In genomic region chr2:91079026-91079384, GRCm38 (mm10) we compare ENCODE assay signal across 9 mouse cellular contexts. TPM values are rescaled to one million over a fixed set of nuclear protein-coding genes. Genes with fewer than 3 reads are reported as not detected.
DNase-seq lines count a peak whose midpoint lies in the region; ATAC-seq and TF ChIP-seq lines count a peak whose summit lies in the region.
"Had no signal": no experiment of that assay in that cellular context is flagged by ENCODE, and none has a peak within 500 bp of the region (broad histone marks: within the 10 kb centered on the region; RNA-seq: fewer than 3 reads in every experiment).

No protein-coding gene starts in this region.

- H3K36me3 ChIP-seq in heart, embryonic 11.5 days (ENCODE audit: control insufficient read depth, insufficient read depth, low read length): no peaks in the 10 kb centered on the region
- H3K36me3 ChIP-seq in CH12.LX (replicated peaks in 1 of 2; ENCODE audit: control insufficient read depth in 1 of 2, insufficient read depth in 1 of 2, low read length in 1 of 2): no peaks in the 10 kb centered on the region
- no peaks in the 10 kb centered on the region for H3K36me3 ChIP-seq in forebrain, embryonic 13.5 days (ENCODE audit: poor library complexity, severe bottlenecking)
- no peaks in the 10 kb centered on the region for H3K36me3 ChIP-seq in liver, embryonic 14.5 days (replicated peaks; ENCODE audit: control insufficient read depth, insufficient read depth, low read depth)

- no peaks in the 10 kb centered on the region for H3K79me2 ChIP-seq in CH12.LX (replicated peaks; ENCODE audit: control insufficient read depth, extremely low read depth, insufficient read depth, poor library complexity, severe bottlenecking)

- TF ChIP-seq POLR2A in CH12.LX (IDR thresholded peaks at IDR 0.05; ENCODE audit: low read depth, low read length): no peak; the same call in 1 of the 2 replicates

- TF ChIP-seq CTCF in CH12.LX (conservative IDR thresholded peaks at IDR 0.05 in 1 of 2, IDR thresholded peaks at IDR 0.05 in 1 of 2; ENCODE audit: low read depth in 2 of 2, low read length in 2 of 2): no peak
- TF ChIP-seq CTCF in liver, embryonic 14.5 days (IDR thresholded peaks at IDR 0.05; ENCODE audit: low read depth): no peak

- no peak for TF ChIP-seq EP300 in CH12.LX (IDR thresholded peaks at IDR 0.05; ENCODE audit: low read length)
- TF ChIP-seq EP300 in liver, embryonic 14.5 days (IDR thresholded peaks at IDR 0.05; ENCODE audit: low read depth): no peak

- WGBS in heart, embryonic 11.5 days (ENCODE audit: insufficient replicate concordance): 22% methylated on average over 5 of the region's 5 CpGs
- WGBS in forebrain, embryonic 13.5 days: 36% methylated on average over 5 of the region's 5 CpGs
- WGBS in liver, embryonic 14.5 days (ENCODE audit: insufficient replicate concordance): 22% methylated on average over 5 of the region's 5 CpGs

- DNase-seq in heart, postnatal 4 days: no peak
- no peak for DNase-seq in CH12.LX (ENCODE audit: extremely low read depth)
- no peak for DNase-seq in liver, embryonic 14.5 days (ENCODE audit: low read depth in 3 of 3, low spot score in 3 of 3)
- DNase-seq in layer of hippocampus, adult 9-11 months: no peak
- DNase-seq in kidney, postnatal 10 days: no peak
- DNase-seq: cerebellum, adult 8-10 months had no signal

- dilution Hi-C loops in CH12.LX (cut with MboI; ENCODE audit: extremely low pct_ligation_motif_present, extremely low pct_unique_long_range_greater_than_20kb, low sequenced_read_pairs): no loop called here

- ATAC-seq in heart, embryonic 11.5 days (replicated peaks; ENCODE audit: insufficient number of reproducible peaks, low FRiP score, low TSS enrichment): no peak
- ATAC-seq in forebrain, embryonic 13.5 days: no peak
- no peak for ATAC-seq in liver, embryonic 14.5 days (ENCODE audit: insufficient read depth)
- ATAC-seq in CD4-positive, CD25-positive, alpha-beta regulatory T cell, adult 4 months: no peak

- no peak overlapping the region for H3K27ac ChIP-seq in heart, embryonic 11.5 days (ENCODE audit: low read depth, low read length)
- H3K27ac ChIP-seq in CH12.LX (ENCODE audit: insufficient read depth, low read depth): no peak overlapping the region
- no peak overlapping the region for H3K27ac ChIP-seq in forebrain, embryonic 13.5 days
- H3K27ac ChIP-seq in liver, embryonic 14.5 days: no peak overlapping the region

- TF ChIP-seq RAD21 in CH12.LX (IDR thresholded peaks at IDR 0.05; ENCODE audit: low read depth, low read length): no peak

- peak overlapping the region; percentile 51 for H3K4me3 ChIP-seq in heart, embryonic 11.5 days (ENCODE audit: low read depth, low read length)
- H3K4me3 ChIP-seq in CH12.LX (replicated peaks in 1 of 3; ENCODE audit: low read depth in 2 of 3, low read length in 2 of 3, poor library complexity in 1 of 3): peak overlapping the region; percentile 17 to 49 (median 45)
- H3K4me3 ChIP-seq in forebrain, embryonic 13.5 days: peak overlapping the region; percentile 49
- H3K4me3 ChIP-seq in liver, embryonic 14.5 days (ENCODE audit: insufficient read depth in 1 of 2, low read depth in 2 of 2, low read length in 2 of 2): peak overlapping the region; percentile 41 to 48

- peak overlapping the region; percentile 79 for H3K9ac ChIP-seq in heart, embryonic 11.5 days (ENCODE audit: low read depth, low read length)
- peak overlapping the region; percentile 26 for H3K9ac ChIP-seq in CH12.LX (ENCODE audit: insufficient read depth, low read depth)
- H3K9ac ChIP-seq in forebrain, embryonic 13.5 days: peak overlapping the region; percentile 73
- H3K9ac ChIP-seq in liver, embryonic 14.5 days (replicated peaks): peak overlapping the region; percentile 34

- H3K4me2 ChIP-seq in heart, embryonic 11.5 days: peak overlapping the region; percentile 81
- H3K4me2 ChIP-seq in CH12.LX (ENCODE audit: insufficient read depth, low read depth, poor library complexity, severe bottlenecking): peak overlapping the region; percentile 72
- H3K4me2 ChIP-seq in forebrain, embryonic 13.5 days: peak overlapping the region; percentile 87
- peak overlapping the region; percentile 69 for H3K4me2 ChIP-seq in liver, embryonic 14.5 days (ENCODE audit: low read depth)

- H3K4me1 ChIP-seq in heart, embryonic 11.5 days (ENCODE audit: control insufficient read depth, insufficient read depth, low read length): peaks cover 6% of the 10 kb centered on the region
- H3K4me1 ChIP-seq in CH12.LX (ENCODE audit: control insufficient read depth in 1 of 2, insufficient read depth in 2 of 2): peaks cover 29 to 55% of the 10 kb centered on the region in 2 experiments
- peaks cover 14% of the 10 kb centered on the region for H3K4me1 ChIP-seq in forebrain, embryonic 13.5 days
- H3K4me1 ChIP-seq in liver, embryonic 14.5 days (replicated peaks; ENCODE audit: control insufficient read depth in 2 of 2, insufficient read depth in 2 of 2, low read length in 1 of 2): peaks cover 2 to 11% of the 10 kb centered on the region in 2 experiments; a peak in 1 of 4 replicates

- in situ Hi-C loops in CH12.LX (cut with MboI; ENCODE audit: low pct_ligation_motif_present, low pct_unique_long_range_greater_than_20kb, low sequenced_read_pairs): no loop called here

- H3K27me3 ChIP-seq in heart, embryonic 11.5 days (ENCODE audit: control insufficient read depth, insufficient read depth, low read length): no peaks in the 10 kb centered on the region
- H3K27me3 ChIP-seq in CH12.LX (replicated peaks): no peaks in the 10 kb centered on the region
- 0 out of 2 replicates have a peak, but pooled peaks cover 5% of the 10 kb centered on the region for H3K27me3 ChIP-seq in forebrain, embryonic 13.5 days
- no peaks in the 10 kb centered on the region for H3K27me3 ChIP-seq in liver, embryonic 14.5 days (ENCODE audit: control insufficient read depth, insufficient read depth, low read length)

- H3K9me3 ChIP-seq in heart, embryonic 11.5 days (replicated peaks; ENCODE audit: control insufficient read depth, low read length): no peaks in the 10 kb centered on the region
- H3K9me3 ChIP-seq in CH12.LX (replicated peaks; ENCODE audit: low read length): no peaks in the 10 kb centered on the region
- H3K9me3 ChIP-seq in forebrain, embryonic 13.5 days (replicated peaks): no peaks in the 10 kb centered on the region
- no peaks in the 10 kb centered on the region for H3K9me3 ChIP-seq in liver, embryonic 14.5 days (ENCODE audit: control insufficient read depth, low read length)

RNA-seq across cellular contexts. Expression of gene Spi1, which starts 3.2 kb away (rescaled TPM):
- polyA plus RNA-seq in heart, embryonic 11.5 days (2014; fragmentation: Nextera tagmentation; extraction: Ambion mirVana): 1.7 and 1.9 TPM in 2 replicates
- 1 to 10 TPM; 2.7 to 3.5 TPM for total RNA-seq in heart, postnatal 4 days (2021)
- total RNA-seq in CH12.LX (2012; rRNA removed) (22.7 and 24.7 TPM in 2 replicates), CH12.LX (2014; rRNA removed) (29.7 and 42.6 TPM in 2 replicates)
- 35.2 and 45.7 TPM in 2 replicates for polyA plus RNA-seq in CH12.LX (2012; ENCODE audit: insufficient read length, low read depth)
- 2.5 and 2.8 TPM in 2 replicates for polyA plus RNA-seq in forebrain, embryonic 13.5 days (2015; fragmentation: Nextera tagmentation; extraction: Ambion mirVana)
- polyA plus RNA-seq in liver, embryonic 14.5 days (2012; rRNA removed): 13.3 and 20.5 TPM in 2 replicates
- polyA plus RNA-seq in liver, embryonic 14.5 days (2014; fragmentation: Nextera tagmentation; extraction: Ambion mirVana): 12.4 and 15.6 TPM in 2 replicates
- polyA plus RNA-seq in CD4-positive, CD25-positive, alpha-beta regulatory T cell, adult 4 months (2017; shearing (Covaris generic)): under 1 TPM in 1 of 2 experiments, not detected in 1; 0.49 TPM

RNA-seq across cellular contexts. Expression of gene Slc39a13, which starts 8.8 kb away (rescaled TPM):
- 34.0 and 36.3 TPM in 2 replicates for polyA plus RNA-seq in heart, embryonic 11.5 days (2014; fragmentation: Nextera tagmentation; extraction: Ambion mirVana)
- total RNA-seq in heart, postnatal 4 days (2021): 10 to 100 TPM; 32.6 to 36.8 TPM
- total RNA-seq in CH12.LX (2012; rRNA removed) (7.5 and 8.4 TPM in 2 replicates), CH12.LX (2014; rRNA removed) (3.5 and 4.3 TPM in 2 replicates)
- polyA plus RNA-seq in CH12.LX (2012; ENCODE audit: insufficient read length, low read depth): 7.2 and 8.1 TPM in 2 replicates
- polyA plus RNA-seq in forebrain, embryonic 13.5 days (2015; fragmentation: Nextera tagmentation; extraction: Ambion mirVana): 19.7 and 21.0 TPM in 2 replicates
- polyA plus RNA-seq in liver, embryonic 14.5 days (2012; rRNA removed): 11.1 and 11.2 TPM in 2 replicates
- polyA plus RNA-seq in liver, embryonic 14.5 days (2014; fragmentation: Nextera tagmentation; extraction: Ambion mirVana): 8.1 and 8.4 TPM in 2 replicates
- polyA plus RNA-seq in CD4-positive, CD25-positive, alpha-beta regulatory T cell, adult 4 months (2017; shearing (Covaris generic)): 10 to 100 TPM; 33.1 to 55.2 TPM

RNA-seq across cellular contexts. Expression of gene Psmc3, which starts 25.2 kb away (rescaled TPM):
- polyA plus RNA-seq in heart, embryonic 11.5 days (2014; fragmentation: Nextera tagmentation; extraction: Ambion mirVana): 316 and 322 TPM in 2 replicates
- total RNA-seq in heart, postnatal 4 days (2021): 100 to 1,000 TPM; 240 to 248 TPM
- total RNA-seq in CH12.LX (2012; rRNA removed) (214 and 283 TPM in 2 replicates), CH12.LX (2014; rRNA removed) (242 and 257 TPM in 2 replicates)
- polyA plus RNA-seq in CH12.LX (2012; ENCODE audit: insufficient read length, low read depth): 284 and 353 TPM in 2 replicates
- polyA plus RNA-seq in forebrain, embryonic 13.5 days (2015; fragmentation: Nextera tagmentation; extraction: Ambion mirVana): 276 and 277 TPM in 2 replicates
- polyA plus RNA-seq in liver, embryonic 14.5 days (2012; rRNA removed): 77.7 and 126 TPM in 2 replicates
- polyA plus RNA-seq in liver, embryonic 14.5 days (2014; fragmentation: Nextera tagmentation; extraction: Ambion mirVana): 174 and 186 TPM in 2 replicates
- polyA plus RNA-seq in CD4-positive, CD25-positive, alpha-beta regulatory T cell, adult 4 months (2017; shearing (Covaris generic)): 100 to 1,000 TPM; 198 to 201 TPM

RNA-seq across cellular contexts. Expression of gene Mybpc3, which starts 38.9 kb away (rescaled TPM):
- polyA plus RNA-seq in heart, embryonic 11.5 days (2014; fragmentation: Nextera tagmentation; extraction: Ambion mirVana): 470 and 665 TPM in 2 replicates
- total RNA-seq in heart, postnatal 4 days (2021): 1,000 to 10,000 TPM; 1,781 to 1,857 TPM
- 0.04 TPM in 2 replicates for total RNA-seq in CH12.LX (2012; rRNA removed)
- 0.07 and 0.15 TPM in 2 replicates for total RNA-seq in CH12.LX (2014; rRNA removed)
- 0.27 TPM in 2 replicates for polyA plus RNA-seq in CH12.LX (2012; ENCODE audit: insufficient read length, low read depth)
- 0.23 TPM in 1 of 2 replicates, not detected in the other for polyA plus RNA-seq in forebrain, embryonic 13.5 days (2015; fragmentation: Nextera tagmentation; extraction: Ambion mirVana)
- polyA plus RNA-seq in liver, embryonic 14.5 days (2012; rRNA removed): 0.03 and 0.04 TPM in 2 replicates
- polyA plus RNA-seq in liver, embryonic 14.5 days (2014; fragmentation: Nextera tagmentation; extraction: Ambion mirVana): not detected in 2 replicates
- polyA plus RNA-seq in CD4-positive, CD25-positive, alpha-beta regulatory T cell, adult 4 months (2017; shearing (Covaris generic)): not detected

RNA-seq across cellular contexts. Expression of gene Rapsn, which starts 43.6 kb away (rescaled TPM):
- 11.1 and 11.3 TPM in 2 replicates for polyA plus RNA-seq in heart, embryonic 11.5 days (2014; fragmentation: Nextera tagmentation; extraction: Ambion mirVana)
- total RNA-seq in heart, postnatal 4 days (2021): 10 to 100 TPM; 19.3 to 23.3 TPM
- total RNA-seq in CH12.LX (2012; rRNA removed) (0.08 TPM in 1 of 2 replicates, not detected in the other), CH12.LX (2014; rRNA removed) (0.15 TPM in 1 of 2 replicates, not detected in the other)
- polyA plus RNA-seq in CH12.LX (2012; ENCODE audit: insufficient read length, low read depth): 0.40 TPM in 1 of 2 replicates, not detected in the other
- polyA plus RNA-seq in forebrain, embryonic 13.5 days (2015; fragmentation: Nextera tagmentation; extraction: Ambion mirVana): 0.72 and 1.8 TPM in 2 replicates
- polyA plus RNA-seq in liver, embryonic 14.5 days (2012; rRNA removed): 0.55 and 0.78 TPM in 2 replicates
- polyA plus RNA-seq in liver, embryonic 14.5 days (2014; fragmentation: Nextera tagmentation; extraction: Ambion mirVana): 0.62 and 1.1 TPM in 2 replicates
- 1 to 10 TPM; 5.4 to 7.7 TPM for polyA plus RNA-seq in CD4-positive, CD25-positive, alpha-beta regulatory T cell, adult 4 months (2017; shearing (Covaris generic))

Comparison
In these comparisons a context has a peak if more than half of its experiments do, and no peak if none do; other contexts are left out.
1. H3K9ac ChIP-seq: peak in every context shown above with its lines; median percentile 79 in heart, embryonic 11.5 days; 73 in forebrain, embryonic 13.5 days; 34 in liver, embryonic 14.5 days; 26 in CH12.LX.